Mouse (Mus musculus): ENCODE measurements around the gene Kctd11. TPM values are rescaled to one million over a fixed set of nuclear protein-coding genes. Genes with fewer than 3 reads are reported as not detected.
A peak's percentile ranks its signal among the peaks of the same experiment; 100 is the strongest.
"Not testable (repeated sequence)": the region's sequence is repeated elsewhere in the genome, so short reads cannot be mapped to it uniquely, and the experiment has no call there.

Kctd11 gene
- total RNA-seq, 2 experiments from 2014 or later, result 1.3 to 1.4 TPM

DNA sequence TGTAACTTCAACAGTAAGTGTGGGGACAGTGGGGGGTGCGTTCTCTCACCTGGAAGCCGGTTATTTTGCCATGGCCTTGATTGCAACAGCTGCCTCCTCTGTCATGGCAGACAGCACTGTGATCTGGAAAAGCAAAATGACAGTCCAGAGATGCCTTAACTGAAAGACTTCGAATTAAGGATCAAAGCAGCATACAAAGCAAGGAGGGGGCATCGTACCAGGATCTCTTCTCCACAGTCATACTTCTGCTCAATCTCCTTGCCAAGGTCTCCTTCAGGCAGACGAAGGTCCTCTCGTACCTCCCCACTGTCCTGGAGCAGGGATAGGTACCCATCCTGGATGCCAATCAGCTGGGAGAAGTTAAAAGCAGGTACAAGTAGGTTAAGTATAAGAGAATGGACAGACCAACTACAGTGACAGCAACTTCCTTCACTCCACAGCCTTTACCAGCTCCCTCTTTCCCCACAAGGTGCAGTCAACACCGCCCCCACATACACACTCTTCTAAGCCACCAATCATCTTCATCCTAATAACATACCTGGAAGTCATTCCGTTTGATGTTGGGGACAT is 36.3 kb upstream of the Kctd11 start:
- Histone ChIP-seq H3K4me3 (no peak overlapping the region), H3K27ac (no peak overlapping the region)
- DNase-seq (ENCODE audit: low spot score in 2 of 2), result no peak
- no peak for TF ChIP-seq CTCF (conservative IDR thresholded peaks at IDR 0.05)

GRCm38 (mm10) chr11:69916652-69917378 is 35.6 kb upstream of the Kctd11 start:
- DNase-seq (ENCODE audit: low spot score in 2 of 2); H3K27ac ChIP-seq; H3K4me3 ChIP-seq: not testable (repeated sequence)

DNA sequence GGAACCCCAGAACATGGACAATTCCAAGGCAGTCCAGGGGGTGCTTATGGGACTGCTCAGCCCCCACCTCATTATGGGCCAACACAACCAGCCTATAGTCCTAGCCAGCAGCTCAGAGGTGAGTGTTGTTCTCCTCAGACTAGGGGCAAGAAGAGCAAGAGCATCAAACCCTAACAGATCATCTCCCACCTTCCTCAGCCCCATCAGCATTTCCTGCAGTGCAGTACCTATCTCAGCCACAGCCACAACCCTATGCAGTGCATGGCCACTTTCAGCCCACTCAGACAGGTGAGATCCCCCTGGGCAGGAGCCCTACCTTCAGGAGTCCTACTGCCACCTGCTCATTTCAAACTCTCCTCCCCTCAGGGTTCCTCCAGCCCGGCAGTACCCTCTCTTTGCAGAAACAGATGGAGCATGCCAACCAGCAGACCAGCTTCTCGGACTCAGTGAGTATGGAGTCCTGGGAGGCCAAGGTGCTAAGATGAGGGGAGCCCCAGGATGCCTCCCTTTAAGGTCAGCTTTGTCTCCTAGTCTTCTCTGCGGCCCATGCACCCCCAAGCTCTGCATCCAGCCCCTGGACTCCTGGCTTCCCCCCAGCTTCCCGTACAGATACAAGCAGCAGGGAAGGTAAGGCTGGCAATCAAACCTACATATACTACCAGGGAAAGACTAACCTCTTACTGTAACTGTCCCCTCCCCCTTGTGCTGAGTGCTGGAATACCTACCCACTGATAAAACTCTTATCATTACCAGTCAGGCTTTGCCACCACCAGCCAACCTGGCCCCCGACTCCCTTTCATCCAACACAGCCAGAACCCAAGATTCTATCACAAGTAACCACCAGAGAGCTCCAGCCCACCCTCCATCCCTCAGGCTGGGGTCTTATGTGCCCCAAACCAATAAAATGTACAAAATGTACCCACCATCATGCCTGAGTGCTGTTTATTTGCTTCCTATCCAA is 34.7 kb upstream of the Kctd11 start:
- peak; percentile 40; the same call in 1 of the 2 replicates for TF ChIP-seq CTCF (conservative IDR thresholded peaks at IDR 0.05)
- DNase-seq (ENCODE audit: low spot score in 2 of 2), result no peak
- Histone ChIP-seq H3K4me3 (no peak overlapping the region; the same call in 1 of the 2 replicates), H3K27ac (no peak overlapping the region)

DNA sequence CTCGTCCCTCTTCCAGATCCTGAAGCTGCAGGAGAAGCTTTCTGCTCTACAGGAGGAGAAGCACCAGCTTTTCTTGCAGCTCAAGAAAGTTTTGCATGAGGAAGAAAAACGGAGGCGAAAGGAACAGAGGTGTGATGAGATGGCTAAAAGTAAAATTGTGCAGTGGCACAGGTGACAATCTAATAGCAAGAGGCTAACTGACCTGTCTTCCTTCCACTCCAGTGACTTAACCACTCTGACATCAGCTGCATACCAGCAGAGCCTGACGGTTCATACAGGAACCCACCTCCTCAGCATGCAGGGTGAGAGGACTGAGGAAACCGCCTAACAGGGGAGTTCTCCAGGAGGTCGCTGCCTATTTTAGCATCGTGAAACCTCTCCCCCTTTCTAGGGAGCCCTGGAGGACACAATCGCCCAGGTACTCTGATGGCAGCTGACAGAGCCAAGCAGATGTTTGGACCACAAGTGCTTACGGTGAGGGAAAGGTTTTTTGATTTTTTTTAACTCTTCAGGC is 33.8 kb upstream of the Kctd11 start:
- Histone ChIP-seq H3K4me3 (peak overlapping the region; percentile 83), H3K27ac (no peak overlapping the region)
- no peak for TF ChIP-seq CTCF (conservative IDR thresholded peaks at IDR 0.05)
- no peak for DNase-seq (ENCODE audit: low spot score in 2 of 2)

DNA sequence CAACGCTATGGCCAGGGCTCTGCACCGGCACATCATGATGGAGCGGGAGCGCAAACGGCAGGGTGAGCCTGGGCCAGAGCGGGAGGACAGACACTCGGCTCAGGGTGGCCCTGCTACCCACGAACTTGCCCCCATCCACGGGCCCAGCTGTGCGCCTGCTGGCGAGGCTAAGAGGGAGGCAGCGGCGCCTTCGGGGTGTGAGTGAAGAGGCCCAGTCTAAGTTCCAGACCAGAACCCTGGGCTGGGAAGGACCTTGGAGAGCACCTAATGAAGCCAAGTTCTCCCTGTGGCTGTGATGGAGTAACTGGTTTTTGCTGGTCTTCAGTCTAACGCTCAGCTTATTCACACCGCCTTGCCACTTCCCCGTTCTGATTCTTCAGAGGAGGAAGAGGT is 33.2 kb upstream of the Kctd11 start:
- no peak for DNase-seq (ENCODE audit: low spot score in 2 of 2)
- Histone ChIP-seq H3K27ac (peak overlapping the region; percentile 99), H3K4me3 (peak overlapping the region; percentile 83)
- no peak for TF ChIP-seq CTCF (conservative IDR thresholded peaks at IDR 0.05)

DNA sequence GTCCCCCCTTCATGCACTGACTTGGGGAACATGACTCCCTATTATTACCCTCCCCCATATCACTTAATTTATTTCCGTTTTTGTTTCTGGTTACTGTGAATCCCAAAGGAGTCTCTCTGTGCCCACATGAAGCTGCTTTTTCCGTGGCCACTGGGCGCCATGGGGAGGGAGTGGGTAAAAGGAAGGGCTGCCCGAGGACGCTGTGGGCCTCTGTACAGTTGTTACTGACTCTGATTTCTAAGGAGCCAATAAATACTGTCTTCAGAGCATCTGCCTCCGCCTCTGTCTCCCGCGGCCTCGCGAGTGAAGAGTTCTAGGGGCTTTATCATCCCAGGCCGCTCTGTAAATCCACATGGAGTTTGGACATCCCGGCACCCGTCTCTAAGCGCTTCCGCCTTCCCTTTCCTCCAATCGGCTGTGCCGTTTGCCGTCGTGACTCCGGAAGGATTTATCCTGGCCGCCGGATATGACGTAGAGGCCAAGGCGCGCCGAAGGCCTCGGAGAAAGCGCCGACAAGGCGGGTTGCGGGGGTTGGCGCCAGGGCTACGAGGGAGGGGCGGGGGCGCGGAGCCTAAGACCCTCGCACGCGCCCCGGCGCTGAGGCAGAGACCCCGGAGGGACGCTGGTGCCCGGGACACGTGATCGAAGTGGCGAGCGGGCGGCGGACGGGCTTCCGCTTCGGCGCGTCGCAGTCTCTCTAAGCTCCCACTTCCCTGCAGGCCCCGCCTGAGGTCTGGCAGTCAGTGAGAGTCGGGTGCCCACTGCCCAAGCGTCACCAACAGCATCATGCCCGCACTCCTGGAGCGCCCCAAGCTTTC is 32.6 kb upstream of the Kctd11 start, which contains the start of gene Gps2:
Gps2 (plus strand) TSS at position 335 of the 818 bp plus-strand sequence.
- TF ChIP-seq CTCF (conservative IDR thresholded peaks at IDR 0.05), result no peak
- H3K27ac ChIP-seq, result peak within 1 kb of the TSS; percentile 99
- H3K4me3 ChIP-seq, result peak within 1 kb of the TSS; percentile 83
- peak; percentile 92 to 93 for DNase-seq (ENCODE audit: low spot score in 2 of 2)

- Histone ChIP-seq H3K27ac (peak overlapping the region; percentile 99), H3K4me3 (peak overlapping the region; percentile 83)
- no peak for DNase-seq (ENCODE audit: low spot score in 2 of 2)
- no peak for TF ChIP-seq CTCF (conservative IDR thresholded peaks at IDR 0.05)
These were observed 31.7 kb upstream of the Kctd11 start for GRCm38 (mm10) chr11:69912716-69913530.

DNA sequence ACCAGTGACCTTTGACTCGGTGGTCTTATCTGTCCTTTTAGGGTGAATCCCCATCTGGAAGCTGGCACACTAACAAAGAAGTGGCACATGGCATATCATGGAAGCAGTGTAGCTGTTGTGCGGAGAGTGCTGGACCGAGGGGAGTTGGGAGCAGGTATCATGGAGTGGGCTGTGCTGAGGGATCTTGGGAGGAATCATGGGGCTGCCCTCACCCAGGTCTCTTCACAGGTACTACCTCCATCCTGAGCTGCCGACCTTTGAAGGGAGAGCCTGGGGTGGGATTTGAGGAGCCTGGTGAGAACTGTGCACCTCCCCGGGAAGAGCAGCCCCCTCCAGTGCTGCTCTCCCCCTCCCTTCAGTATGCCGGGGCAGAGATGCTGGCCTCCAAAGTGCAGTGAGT is 30.5 kb upstream of the Kctd11 start:
- no peak overlapping the region for H3K4me3 ChIP-seq

DNA sequence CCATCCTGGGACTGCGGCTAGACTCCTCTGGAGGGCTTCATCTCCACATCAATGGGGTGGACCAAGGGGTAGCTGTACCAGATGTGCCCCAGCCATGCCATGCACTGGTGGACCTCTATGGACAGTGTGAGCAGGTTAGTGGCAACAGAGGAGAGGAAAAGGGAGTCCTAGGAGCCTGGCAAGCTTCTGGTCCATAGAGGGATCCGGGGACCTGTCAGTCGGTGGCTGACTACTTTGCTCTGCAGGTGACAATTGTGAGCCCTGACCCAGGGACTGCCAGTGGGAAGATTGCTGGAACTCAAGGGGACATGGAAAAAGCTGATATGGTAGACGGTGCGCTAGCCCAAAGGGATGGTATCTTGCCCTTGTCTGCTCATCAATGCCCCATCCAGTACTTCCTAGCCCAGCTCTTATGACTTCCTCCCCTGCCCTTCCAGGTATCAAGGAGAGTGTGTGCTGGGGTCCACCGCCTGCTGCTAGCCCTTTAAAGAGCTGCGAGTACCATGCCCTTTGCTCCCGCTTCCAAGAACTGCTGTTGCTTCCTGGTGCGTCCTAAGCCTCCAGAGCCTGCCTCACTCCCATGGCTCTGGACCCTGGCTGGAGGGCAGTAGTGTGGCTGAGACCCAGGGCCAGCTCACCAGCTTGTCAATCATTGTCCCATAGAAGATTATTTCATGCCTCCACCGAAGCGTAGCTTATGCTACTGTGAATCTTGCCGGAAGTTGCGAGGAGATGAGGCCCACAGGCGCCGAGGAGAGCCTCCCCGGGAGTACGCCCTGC is 29.8 kb upstream of the Kctd11 start:
- no peak for TF ChIP-seq CTCF (conservative IDR thresholded peaks at IDR 0.05)
- Histone ChIP-seq H3K27ac (no peak overlapping the region), H3K4me3 (no peak overlapping the region)
- DNase-seq (ENCODE audit: low spot score in 2 of 2), result no peak

More for the DNA sequence above, 30.5 kb upstream of the Kctd11 start:
- no peak for TF ChIP-seq CTCF (conservative IDR thresholded peaks at IDR 0.05)
- no peak overlapping the region for H3K27ac ChIP-seq
- no peak for DNase-seq (ENCODE audit: low spot score in 2 of 2)

DNA sequence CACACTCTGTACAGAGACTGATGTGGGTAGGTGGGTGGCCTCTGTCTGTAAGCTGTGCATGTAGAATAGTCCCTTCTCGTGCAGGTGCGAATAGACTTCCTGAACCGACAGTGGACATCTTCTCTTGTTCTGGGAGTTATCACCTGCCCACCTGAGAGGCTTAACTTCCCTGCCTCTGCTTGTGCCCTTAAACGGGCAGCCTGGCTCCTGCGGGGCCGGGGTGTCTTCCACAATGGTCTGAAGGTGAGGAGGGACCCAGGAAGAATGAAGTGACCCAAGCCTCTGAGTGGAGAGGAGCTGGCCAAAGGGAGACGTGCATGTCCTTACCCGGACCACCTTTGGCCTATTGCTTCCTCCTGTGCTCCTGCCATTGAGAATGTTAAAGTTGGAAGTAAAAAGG is 29.0 kb upstream of the Kctd11 start:
- no peak overlapping the region for H3K27ac ChIP-seq
- H3K4me3 ChIP-seq, result no peak overlapping the region
- DNase-seq (ENCODE audit: low spot score in 2 of 2), result no peak
- no peak for TF ChIP-seq CTCF (conservative IDR thresholded peaks at IDR 0.05)

GRCm38 (mm10) chr11:69909174-69909573 is 28.0 kb upstream of the Kctd11 start:
- no peak for TF ChIP-seq CTCF (conservative IDR thresholded peaks at IDR 0.05)
- no peak overlapping the region for H3K4me3 ChIP-seq
- H3K27ac ChIP-seq, result no peak overlapping the region
- no peak for DNase-seq (ENCODE audit: low spot score in 2 of 2)
